Mouse (Mus musculus): ENCODE measurements around the gene Olfr1425. TPM values are rescaled to one million over a fixed set of nuclear protein-coding genes. Genes with fewer than 3 reads are reported as not detected.

The Olfr1425 gene
- polyA plus RNA-seq, 1 experiment from 2014 or later = not detected

GRCm38 (mm10) chr19:12037727-12038126, 39.8 kb downstream of the Olfr1425 start:
- H3K4me3 ChIP-seq (replicated peaks) = no peak overlapping the region
- no peak for ATAC-seq (replicated peaks; ENCODE audit: low FRiP score)
- no peaks in the 10 kb centered on the region for H3K4me1 ChIP-seq
- no peaks in the 10 kb centered on the region for H3K36me3 ChIP-seq
- no peak overlapping the region for H3K27ac ChIP-seq
- H3K9me3 ChIP-seq (replicated peaks) = no peaks in the 10 kb centered on the region
- no peak overlapping the region for H3K9ac ChIP-seq
- H3K4me2 ChIP-seq = no peak overlapping the region
- no peaks in the 10 kb centered on the region for H3K27me3 ChIP-seq

- 74% methylated on average over 2 of the region's 2 CpGs for WGBS
- no peaks in the 10 kb centered on the region for H3K36me3 ChIP-seq
- H3K27me3 ChIP-seq = no peaks in the 10 kb centered on the region
- no peaks in the 10 kb centered on the region for H3K9me3 ChIP-seq (replicated peaks)
- ATAC-seq (replicated peaks; ENCODE audit: low FRiP score) = no peak
- H3K4me2 ChIP-seq = no peak overlapping the region
- H3K4me3 ChIP-seq (replicated peaks) = no peak overlapping the region
- H3K9ac ChIP-seq = no peak overlapping the region
- no peaks in the 10 kb centered on the region for H3K4me1 ChIP-seq
- no peak overlapping the region for H3K27ac ChIP-seq
Observed at GRCm38 (mm10) chr19:12026606-12027005, 50.9 kb downstream of the Olfr1425 start.

- ATAC-seq (replicated peaks; ENCODE audit: low FRiP score) = no peak
- H3K4me3 ChIP-seq (replicated peaks) = no peak overlapping the region
- no peak overlapping the region for H3K4me2 ChIP-seq
- H3K9me3 ChIP-seq (replicated peaks) = no peaks in the 10 kb centered on the region
- H3K27me3 ChIP-seq = no peaks in the 10 kb centered on the region
- H3K4me1 ChIP-seq = no peaks in the 10 kb centered on the region
- no peak overlapping the region for H3K27ac ChIP-seq
- no peak overlapping the region for H3K9ac ChIP-seq
- WGBS = 89% methylated on average over 3 of the region's 3 CpGs
- no peaks in the 10 kb centered on the region for H3K36me3 ChIP-seq
Observed at GRCm38 (mm10) chr19:12025333-12025732, 52.2 kb downstream of the Olfr1425 start.

- no peaks in the 10 kb centered on the region for H3K27me3 ChIP-seq
- H3K9ac ChIP-seq = no peak overlapping the region
- no peak overlapping the region for H3K4me3 ChIP-seq (replicated peaks)
- no peak for ATAC-seq (replicated peaks; ENCODE audit: low FRiP score)
- no peaks in the 10 kb centered on the region for H3K9me3 ChIP-seq (replicated peaks)
- H3K4me1 ChIP-seq = no peaks in the 10 kb centered on the region
- no peak overlapping the region for H3K4me2 ChIP-seq
- WGBS = 89% methylated on average over 4 of the region's 4 CpGs
- H3K36me3 ChIP-seq = no peaks in the 10 kb centered on the region
- no peak overlapping the region for H3K27ac ChIP-seq
Observed at GRCm38 (mm10) chr19:12024149-12024548, 53.4 kb downstream of the Olfr1425 start.

Other genes starting within 250 kb of the Olfr1425 start
- not detected in 2 replicates for gene Olfr1417, start 238.5 kb downstream of the Olfr1425 start, polyA plus RNA-seq (2015; fragmentation: Nextera tagmentation; extraction: Ambion mirVana)
- not detected in 2 replicates for gene Olfr1418, start 216.7 kb downstream of the Olfr1425 start, polyA plus RNA-seq (2015; fragmentation: Nextera tagmentation; extraction: Ambion mirVana)
- not detected in 2 replicates for gene Olfr1419, start 202.6 kb downstream of the Olfr1425 start, polyA plus RNA-seq (2015; fragmentation: Nextera tagmentation; extraction: Ambion mirVana)
- gene Olfr1420, start 191.2 kb downstream of the Olfr1425 start, polyA plus RNA-seq (2015; fragmentation: Nextera tagmentation; extraction: Ambion mirVana) = 0.16 TPM in 1 of 2 replicates, not detected in the other
- gene Patl1, start 165.3 kb downstream of the Olfr1425 start, polyA plus RNA-seq (2015; fragmentation: Nextera tagmentation; extraction: Ambion mirVana) = 19.3 and 20.1 TPM in 2 replicates
- 3.9 and 4.2 TPM in 2 replicates for gene Osbp, start 111.8 kb downstream of the Olfr1425 start, polyA plus RNA-seq (2015; fragmentation: Nextera tagmentation; extraction: Ambion mirVana)
- not detected in 2 replicates for gene Olfr1423, start 36.4 kb downstream of the Olfr1425 start, polyA plus RNA-seq (2015; fragmentation: Nextera tagmentation; extraction: Ambion mirVana)
- not detected in 2 replicates for gene Olfr1424, start 15.0 kb downstream of the Olfr1425 start, polyA plus RNA-seq (2015; fragmentation: Nextera tagmentation; extraction: Ambion mirVana)
- gene Olfr1426, start 14.3 kb upstream of the Olfr1425 start, polyA plus RNA-seq (2015; fragmentation: Nextera tagmentation; extraction: Ambion mirVana) = not detected in 2 replicates
- gene Olfr1427, start 25.6 kb upstream of the Olfr1425 start, polyA plus RNA-seq (2015; fragmentation: Nextera tagmentation; extraction: Ambion mirVana) = not detected in 2 replicates
- gene Olfr1428, start 38.2 kb upstream of the Olfr1425 start, polyA plus RNA-seq (2015; fragmentation: Nextera tagmentation; extraction: Ambion mirVana) = not detected in 2 replicates
- gene Olfr76, start 45.5 kb upstream of the Olfr1425 start, polyA plus RNA-seq (2015; fragmentation: Nextera tagmentation; extraction: Ambion mirVana) = not detected in 2 replicates
- not detected in 2 replicates for gene Olfr1555-ps1, start 92.4 kb upstream of the Olfr1425 start, polyA plus RNA-seq (2015; fragmentation: Nextera tagmentation; extraction: Ambion mirVana)
- not detected in 2 replicates for gene Olfr1431, start 122.9 kb upstream of the Olfr1425 start, polyA plus RNA-seq (2015; fragmentation: Nextera tagmentation; extraction: Ambion mirVana)
- gene Olfr1432, start 154.9 kb upstream of the Olfr1425 start, polyA plus RNA-seq (2015; fragmentation: Nextera tagmentation; extraction: Ambion mirVana) = not detected in 2 replicates
- not detected in 2 replicates for gene Olfr262, start 163.9 kb upstream of the Olfr1425 start, polyA plus RNA-seq (2015; fragmentation: Nextera tagmentation; extraction: Ambion mirVana)
- not detected in 2 replicates for gene Olfr235, start 183.3 kb upstream of the Olfr1425 start, polyA plus RNA-seq (2015; fragmentation: Nextera tagmentation; extraction: Ambion mirVana)
- gene Olfr1434, start 202.1 kb upstream of the Olfr1425 start, polyA plus RNA-seq (2015; fragmentation: Nextera tagmentation; extraction: Ambion mirVana) = not detected in 2 replicates
- not detected in 2 replicates for gene Olfr1436, start 221.4 kb upstream of the Olfr1425 start, polyA plus RNA-seq (2015; fragmentation: Nextera tagmentation; extraction: Ambion mirVana)
- gene Olfr1437, start 247.4 kb upstream of the Olfr1425 start, polyA plus RNA-seq (2015; fragmentation: Nextera tagmentation; extraction: Ambion mirVana) = not detected in 2 replicates

Measured in kidney, embryonic 15.5 days (tissue).